Mouse (Mus musculus) megakaryocyte progenitor cell, adult 5-6 weeks (primary cell): ENCODE results near the gene Slc52a3. TPM values are rescaled to one million over a fixed set of nuclear protein-coding genes. Genes with fewer than 3 reads are reported as not detected.
"Not testable (repeated sequence)": the region's sequence is repeated elsewhere in the genome, so short reads cannot be mapped to it uniquely, and the experiment has no call there.

Experiments
- ATAC-seq: replicated peaks from 2 replicates; pipeline ENCODE4 v1.8.0; 2016; ENCODE audit warnings: mild to moderate bottlenecking, moderate TSS enrichment, inconsistent platforms; ENCODE audit not compliant: poor library complexity
- total RNA-seq, 2 experiments: library from RNA; stranded (forward) in 1 of 2; stranded (reverse) in 1 of 2; fragments of 157-497, 149-512 nt in 1 of 2; fragments of 200-1000 nt in 1 of 2; gene quantifications; 2 replicates each; pipeline versions ENCODE4 v1.2.3 to v1.2.4; 2015 to 2017

Gene Slc52a3
- total RNA-seq, 2 experiments from 2014 or later = 0.12 to 0.22 TPM

DNA sequence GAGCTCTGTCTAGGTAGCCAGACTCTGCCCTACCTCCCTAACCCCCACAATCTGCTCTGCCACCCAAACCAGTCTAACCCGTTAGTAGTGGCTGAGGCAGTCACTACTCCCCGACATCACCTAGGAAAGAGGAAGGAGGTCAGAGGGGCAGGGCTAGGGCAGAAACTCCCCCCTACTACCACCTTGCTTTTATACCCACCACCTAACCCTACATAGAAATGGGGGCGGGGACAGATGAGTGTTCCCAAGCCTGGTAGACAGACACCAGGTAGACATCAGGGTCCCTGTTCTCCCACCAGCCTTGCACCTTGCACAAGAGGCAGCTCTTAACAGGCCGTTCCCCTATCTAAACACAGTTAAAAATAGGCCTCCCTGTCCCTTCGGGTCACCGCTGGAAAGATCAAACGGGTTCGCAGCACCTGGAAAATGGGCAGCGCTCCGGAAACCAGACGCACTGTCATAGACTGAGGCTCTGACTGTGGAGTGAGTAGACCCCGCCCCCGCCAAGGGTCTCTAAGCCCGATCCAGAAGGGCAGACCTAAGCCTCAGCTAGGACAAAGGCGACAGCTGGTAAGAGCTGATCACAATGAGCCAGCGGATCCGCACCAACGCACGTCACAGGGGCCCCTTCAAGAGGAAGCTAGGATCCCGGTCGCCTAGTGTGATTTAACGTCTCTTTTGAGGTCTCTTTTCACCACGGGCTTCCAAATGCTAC is 23.3 kb upstream of the Slc52a3 start:
- ATAC-seq = peak; percentile 47

DNA sequence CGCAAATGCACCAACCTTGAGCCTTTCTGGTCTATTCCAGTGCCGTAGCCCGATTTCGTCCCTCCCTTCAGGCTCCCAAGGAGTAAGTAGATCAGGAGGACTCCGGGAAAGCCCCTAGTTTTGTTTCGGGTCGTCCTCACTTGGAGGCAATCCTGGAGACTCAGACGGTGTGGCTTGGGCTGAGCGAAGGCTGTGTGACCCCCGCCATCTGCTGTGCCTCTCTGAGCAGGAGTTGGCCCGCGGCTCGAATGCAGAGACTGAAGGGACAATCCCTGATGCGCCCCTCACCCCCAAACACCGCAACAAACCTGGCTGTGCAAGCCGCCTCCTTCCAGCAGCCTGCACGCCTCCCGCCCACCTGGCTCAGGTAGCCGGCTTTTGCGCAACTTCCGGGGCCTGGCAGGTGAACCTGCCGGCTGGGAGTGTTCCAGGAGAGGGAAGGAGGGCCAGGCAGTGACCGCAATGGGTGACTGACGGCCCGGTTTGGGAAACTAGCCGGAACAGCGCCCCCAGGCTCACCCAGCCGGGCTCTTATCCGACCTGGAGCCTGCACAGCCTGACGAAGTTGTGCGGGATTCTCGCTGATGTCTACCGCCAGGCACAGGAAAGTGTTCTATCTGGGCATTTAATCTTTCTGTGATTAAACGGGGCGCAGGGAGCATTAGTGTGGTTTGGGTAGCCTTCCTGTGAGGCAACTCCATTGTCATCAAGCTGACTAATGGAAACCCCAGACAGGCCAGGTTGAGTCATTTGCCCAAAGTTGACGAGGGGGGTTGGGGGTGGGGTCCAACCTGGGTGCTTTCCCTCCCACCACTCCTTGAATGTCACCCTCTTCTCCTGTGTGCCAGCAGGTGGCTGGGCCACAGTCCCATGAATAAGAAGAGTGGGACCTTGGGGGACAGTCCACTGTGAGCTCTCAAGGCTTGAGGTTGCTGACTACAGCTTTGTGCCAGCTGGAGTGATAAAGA is 22.4 kb upstream of the Slc52a3 start:
- ATAC-seq = peak; percentile 36

DNA sequence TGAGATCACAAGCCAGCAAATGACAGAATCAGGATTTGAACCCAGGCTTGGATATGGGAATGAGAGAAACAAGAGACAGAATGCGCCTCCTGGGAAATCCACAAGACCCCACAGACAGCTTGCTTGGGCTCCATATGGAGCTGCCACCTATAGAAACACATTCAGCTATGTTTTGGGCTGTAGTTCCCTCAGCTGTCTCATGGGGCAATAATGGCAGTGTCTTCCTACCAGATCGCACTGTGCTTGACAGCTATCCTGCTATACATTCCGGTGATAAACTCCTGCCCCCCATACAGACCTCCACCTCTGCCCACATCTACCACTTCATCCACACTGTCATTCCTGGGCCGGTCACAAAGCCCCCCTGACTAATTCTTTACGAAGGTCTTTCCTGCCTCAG is 21.0 kb upstream of the Slc52a3 start:
- no peak for ATAC-seq

DNA sequence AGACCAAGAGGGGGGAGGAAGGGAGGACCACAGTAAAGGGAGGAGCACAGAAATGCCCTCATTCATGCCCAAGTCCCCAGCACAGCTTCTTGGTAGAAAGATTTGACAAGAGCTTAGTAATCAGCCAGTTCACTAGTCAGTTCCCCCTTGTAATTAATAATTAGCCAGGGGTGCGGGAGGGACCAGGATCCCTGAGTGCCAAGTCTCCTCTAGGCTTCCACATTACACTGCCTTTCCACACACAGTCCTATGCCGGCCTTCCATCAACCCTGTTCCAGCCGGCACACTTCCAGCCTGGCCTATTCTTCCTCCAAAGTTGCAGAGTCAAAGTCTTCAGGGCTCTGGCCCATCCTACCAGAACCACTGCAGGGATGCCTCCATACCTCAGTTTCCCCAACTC is 20.2 kb upstream of the Slc52a3 start:
- ATAC-seq = no peak

DNA sequence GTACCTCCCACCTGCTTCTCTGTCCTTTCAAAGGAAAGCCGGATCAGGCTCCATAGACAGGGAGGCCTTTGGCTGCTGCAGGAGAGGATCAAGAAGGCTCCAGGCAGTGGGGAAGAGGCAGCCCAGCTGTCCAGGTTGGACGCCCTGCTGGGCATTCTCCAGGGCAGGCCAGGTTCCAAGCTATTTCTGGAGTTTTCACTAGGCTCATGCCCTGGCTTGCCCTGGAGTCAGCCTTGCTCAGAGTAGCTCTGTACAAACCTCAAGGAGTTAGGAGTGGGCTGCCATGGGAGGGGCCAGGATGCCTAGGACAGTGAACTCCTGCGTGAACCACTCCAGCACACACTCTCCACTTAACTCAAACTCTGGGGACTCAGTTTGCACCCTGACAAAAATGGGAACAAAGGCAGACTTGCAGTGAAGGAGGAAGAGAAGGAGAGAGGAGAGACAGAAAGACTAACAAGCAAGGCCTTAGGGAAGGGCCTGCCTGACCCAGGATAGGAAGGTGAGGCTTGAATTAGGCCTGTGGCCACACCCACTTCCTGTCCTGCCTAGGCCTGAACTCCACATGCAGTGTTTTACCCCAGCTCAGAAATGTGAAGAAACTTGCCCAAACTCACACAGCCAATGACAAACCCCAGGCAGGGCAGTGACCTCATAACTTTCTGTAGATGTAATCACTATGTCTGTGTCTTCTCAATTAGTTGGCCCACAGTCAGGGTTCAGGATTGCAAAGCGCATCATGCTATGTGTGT is 18.4 kb upstream of the Slc52a3 start:
- ATAC-seq = peak; percentile 7; the same call in 1 of the 2 replicates

DNA sequence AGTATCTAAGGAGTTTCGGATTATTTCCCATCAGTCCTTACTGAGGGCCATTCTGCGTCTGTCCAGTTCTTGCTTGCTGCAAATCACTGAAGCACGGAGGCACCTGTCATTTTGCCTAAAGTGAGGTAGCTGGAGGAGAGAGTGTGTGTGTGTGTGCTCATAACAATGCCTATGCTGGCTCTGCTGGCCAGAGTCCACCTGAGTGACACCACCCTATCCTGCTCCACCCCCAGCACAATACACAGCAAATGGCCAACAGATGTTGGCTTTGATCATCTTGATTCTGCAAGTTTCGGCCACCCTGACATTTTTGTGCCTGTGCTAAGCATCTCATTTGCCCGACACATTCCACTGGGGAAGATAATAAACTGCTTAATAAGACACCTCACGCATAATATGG is 17.8 kb upstream of the Slc52a3 start:
- ATAC-seq = no peak

DNA sequence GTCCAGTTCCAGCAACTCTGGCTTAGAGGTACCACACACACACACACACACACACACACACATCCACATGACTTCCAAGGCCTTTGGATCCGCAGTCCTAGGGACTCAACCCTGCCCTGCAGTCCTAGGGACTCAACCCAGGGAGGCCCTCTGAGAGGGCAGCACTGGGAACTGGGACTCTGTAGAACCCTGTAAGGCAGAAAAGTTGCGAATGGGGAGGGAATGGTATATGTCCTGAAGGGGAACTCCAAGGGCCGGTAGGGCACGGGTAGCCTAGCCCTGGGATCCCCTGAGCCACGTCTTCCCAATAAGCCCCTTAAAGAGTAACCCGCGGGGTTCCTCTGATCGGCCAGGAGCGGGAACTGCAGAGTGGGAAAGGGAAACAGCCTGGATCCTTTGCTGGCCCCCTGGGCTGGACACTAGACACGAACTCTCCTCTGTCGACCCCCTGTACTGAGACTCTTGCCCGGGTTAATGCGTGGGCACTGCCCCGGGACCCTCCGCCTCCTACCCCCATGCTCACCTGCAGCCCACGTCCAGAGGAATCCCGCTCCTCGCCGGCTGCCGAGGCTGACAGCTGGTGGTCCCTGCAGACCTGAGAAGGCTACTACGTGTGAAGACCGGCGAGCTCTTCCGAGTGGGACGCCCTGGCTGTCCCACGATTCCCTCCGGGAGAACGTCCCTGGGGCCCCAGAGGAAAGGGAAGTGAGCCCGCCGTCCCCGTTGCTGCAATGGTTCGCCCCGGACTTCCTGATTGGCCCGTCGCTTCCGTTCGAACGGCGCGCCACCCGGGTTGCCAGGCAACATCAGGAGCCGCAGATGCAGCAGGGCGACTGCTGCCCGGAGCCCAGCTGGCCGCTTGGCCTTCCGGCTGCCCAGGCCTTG is 16.6 kb upstream of the Slc52a3 start, which contains the start of gene Fam110a:
TSS of gene Fam110a (minus strand) at position 750 of the 885 bp plus-strand sequence.
- peak; percentile 91 for ATAC-seq

DNA sequence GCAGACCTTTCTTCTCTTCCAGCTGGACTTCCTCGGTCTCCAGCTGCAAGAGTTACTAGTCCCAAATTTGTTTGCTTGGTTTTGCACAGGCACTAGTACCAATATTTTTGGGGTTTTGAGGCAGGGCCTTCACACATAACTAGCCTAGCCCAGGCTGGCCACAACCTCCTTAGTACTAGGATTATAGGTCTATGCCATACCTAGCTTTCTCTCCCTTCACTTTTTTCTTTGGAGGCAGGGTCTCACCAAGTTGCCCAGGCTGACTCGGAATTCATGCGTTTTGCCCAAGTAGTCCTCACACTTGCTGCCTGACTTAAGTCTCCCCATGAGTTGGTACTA is 16.0 kb upstream of the Slc52a3 start:
- no peak for ATAC-seq

DNA sequence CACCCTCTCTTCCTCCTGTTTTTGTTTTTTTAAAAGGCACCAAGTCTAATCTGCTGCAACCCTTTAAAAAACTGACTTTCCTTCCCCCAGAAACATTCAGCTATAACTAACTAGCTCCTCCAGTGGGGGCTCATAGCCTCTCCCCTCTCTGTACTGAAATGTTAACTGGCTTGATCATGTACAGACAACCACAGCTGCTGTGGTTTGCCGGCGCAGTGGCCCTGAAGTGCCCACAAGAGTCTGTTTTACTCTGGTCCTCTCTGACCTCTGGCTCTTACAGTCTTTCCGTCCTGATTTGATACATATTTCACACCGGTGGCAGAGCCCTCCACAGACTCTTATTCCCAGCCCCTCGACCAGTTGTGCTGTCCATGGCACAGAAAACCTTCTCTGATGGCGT is 15.0 kb upstream of the Slc52a3 start:
- ATAC-seq = no peak

DNA sequence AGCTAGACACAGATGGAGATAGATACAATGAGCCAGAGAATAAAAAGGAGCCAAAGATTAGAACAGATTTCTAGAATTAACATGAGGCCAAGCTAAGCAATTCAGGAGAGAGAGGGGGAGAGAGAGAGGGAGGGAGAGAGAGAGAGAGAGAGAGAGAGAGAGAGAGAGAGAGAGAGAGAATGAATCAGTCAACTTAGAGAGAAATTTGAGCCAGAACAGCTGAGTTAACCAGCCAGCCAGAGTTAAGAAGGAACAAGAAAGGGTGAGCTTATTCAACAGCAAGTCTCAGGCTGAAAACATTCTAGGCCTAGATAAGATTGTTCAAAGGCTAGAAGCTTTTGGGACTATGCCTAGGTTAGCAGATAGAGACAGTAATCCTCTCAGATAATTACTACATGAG is 13.8 kb upstream of the Slc52a3 start:
- no peak for ATAC-seq

DNA sequence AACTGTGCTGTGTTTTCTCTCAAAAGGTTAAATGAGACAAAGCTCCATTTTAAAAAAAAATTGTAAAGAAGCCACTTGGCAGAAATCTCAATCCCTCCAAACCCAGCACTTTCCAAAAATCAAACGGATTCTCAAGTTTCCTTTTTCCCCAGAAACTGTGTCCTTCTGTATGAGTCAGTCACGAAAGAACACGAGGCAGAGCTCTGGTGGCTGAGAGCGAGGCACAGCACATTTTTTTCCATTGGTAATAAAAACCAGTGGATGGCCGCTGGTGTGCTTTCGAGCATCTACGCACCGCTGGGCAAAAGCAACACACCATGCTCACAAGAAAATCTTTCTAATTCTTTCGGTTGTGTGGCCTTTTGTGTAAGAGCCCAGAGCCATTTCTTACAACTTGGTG is 12.3 kb upstream of the Slc52a3 start:
- no peak for ATAC-seq

DNA sequence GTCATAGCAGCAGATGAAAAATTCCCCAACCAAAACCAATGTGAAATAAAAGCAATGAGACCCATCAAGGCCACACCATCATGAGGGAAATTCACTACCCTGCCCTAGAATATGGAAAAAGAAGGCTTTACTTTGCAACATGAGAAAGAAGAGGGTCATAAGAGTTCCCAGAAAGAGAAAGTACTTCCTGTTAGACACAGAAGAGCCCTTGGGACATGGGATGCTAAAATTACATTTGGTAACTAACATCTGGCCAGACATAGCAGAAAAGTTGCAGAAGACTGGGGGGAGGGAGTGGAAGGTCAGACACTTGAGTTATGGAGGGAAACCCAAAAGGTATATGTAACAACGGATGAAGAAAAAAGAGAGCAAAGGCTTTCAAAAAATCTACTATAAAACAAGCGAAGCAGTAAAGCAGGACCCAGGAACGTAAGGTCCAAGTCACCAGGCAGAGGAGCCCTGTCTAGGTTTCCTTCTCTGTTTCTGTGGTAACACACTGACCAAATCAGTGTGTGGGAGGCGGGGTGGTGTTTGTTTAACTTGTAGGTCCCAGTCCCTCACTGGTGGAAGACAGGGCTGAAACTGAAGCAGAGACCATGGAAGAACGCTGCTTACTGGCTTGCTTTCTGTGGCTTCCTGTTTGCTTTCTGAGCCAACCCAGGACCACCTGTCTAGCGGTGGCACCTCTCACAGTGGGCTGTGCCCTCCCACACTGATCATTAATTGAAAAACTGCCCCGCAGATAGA is 10.7 kb upstream of the Slc52a3 start:
- peak; percentile 43; the same call in 1 of the 2 replicates for ATAC-seq

DNA sequence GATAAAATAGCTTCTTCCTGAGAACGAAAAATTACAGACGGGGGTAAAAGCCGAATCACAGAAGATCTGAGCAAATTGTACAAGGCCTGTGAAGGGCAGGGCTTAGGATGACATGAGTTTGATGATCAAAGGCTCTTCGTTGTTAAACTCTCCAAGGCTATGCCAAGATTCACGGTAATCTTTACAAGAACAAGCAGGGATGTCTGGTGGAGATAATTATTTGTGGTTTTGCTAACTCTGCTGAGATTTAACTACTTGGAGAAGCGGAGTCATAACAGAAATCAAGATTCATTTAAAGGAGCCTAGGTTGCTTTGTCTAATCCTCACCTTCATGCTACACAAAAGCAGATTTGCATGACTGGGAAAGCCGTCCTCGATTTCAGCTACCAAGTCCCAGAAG is 9.4 kb upstream of the Slc52a3 start:
- no peak for ATAC-seq

DNA sequence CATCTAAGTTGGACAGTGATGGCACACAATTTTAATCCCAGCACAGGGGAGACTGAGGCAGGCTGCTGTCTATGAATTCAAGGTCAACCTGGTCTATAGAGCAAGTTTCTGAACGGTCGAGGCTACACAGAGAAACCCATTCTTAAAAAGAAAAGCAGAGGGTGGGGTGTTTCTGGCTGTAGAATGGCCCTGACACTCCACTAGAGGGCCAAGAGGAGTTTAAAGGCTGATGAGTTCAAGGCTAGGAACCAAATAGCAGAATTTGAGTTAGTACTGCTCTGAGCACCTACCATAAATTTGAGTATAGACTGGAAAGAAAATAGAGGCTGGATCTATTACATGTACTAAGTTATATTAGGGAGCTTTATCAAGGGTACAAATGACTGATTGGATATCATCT is 7.3 kb upstream of the Slc52a3 start:
- ATAC-seq = 0 out of 2 replicates have a peak, but pooled peaks have one; percentile 30

DNA sequence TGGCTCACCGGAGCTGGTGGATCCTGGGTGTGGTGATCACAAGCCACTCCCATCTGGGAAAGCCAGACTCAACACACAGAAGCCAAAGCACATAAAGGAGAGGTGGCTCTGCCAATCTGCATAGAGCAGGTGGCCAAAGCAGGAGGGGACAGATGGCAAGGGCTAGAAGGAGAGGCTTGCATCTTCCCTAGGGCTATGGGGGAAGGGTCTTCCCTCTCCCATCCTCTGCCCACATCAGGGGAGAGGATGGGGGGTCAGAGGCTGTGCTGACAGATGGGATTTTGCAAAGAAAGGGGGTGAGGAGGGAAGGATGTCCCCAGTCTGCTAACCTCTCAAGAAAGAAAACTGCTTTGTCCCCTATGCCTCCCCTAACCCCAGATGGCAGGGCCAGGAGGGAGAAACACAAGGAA is 5.3 kb upstream of the Slc52a3 start:
- no peak for ATAC-seq

DNA sequence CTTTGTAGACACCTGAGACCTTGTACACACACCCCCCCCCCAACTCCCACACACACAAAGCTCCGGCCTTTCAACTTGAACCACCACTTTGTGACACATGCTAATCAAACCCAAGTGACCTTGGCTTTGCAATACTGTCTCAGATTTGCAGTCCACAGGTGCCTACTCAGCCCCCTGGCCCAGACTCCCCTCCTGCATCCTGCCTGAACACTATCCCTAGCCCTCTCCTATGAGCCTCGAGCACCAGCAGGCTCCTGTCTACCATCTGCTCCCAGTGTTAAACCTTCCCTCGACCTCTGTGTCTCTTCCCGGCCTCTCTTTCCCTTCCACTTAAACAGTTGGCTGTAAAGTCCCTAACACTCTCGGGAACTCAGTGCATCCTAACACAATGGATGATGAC is 4.9 kb upstream of the Slc52a3 start:
- no peak for ATAC-seq

DNA sequence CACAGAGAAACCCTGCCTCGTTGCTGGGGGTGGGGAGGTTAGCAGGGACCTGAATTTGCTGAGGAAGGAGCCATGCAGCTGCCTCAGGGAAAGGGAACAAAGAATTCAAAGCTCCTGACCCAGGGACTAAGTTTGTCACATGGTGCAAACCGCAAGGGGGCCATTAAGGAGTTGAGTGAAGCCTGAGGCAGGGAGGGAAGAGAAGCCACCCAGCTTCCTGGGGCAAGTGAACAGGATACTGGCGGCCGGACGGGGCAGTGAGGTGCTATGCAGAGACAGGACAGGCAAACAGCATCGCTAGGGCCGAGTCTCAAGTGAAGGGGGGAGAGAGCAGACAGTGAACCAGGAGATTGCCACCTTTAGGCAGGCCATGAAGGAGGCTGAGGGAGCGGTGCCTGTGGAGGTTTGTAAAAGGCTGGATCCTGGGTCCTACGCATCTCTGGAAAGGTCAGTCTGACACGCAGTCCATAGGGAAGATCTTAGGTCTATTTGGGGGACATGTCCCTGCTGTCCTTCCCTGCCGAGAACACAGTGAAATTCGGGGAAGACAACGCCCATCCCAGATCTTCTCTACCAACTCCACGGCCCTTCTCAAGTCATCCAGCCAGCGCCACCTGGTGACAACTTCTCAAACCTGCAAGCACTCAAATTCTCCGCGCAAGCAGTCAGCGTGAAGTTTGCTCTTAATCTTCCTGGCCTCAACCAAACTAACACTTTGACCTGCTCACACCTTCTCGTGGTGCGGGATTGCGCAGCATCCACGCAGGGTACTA is 1.8 kb upstream of the Slc52a3 start:
- peak; percentile 67 for ATAC-seq

DNA sequence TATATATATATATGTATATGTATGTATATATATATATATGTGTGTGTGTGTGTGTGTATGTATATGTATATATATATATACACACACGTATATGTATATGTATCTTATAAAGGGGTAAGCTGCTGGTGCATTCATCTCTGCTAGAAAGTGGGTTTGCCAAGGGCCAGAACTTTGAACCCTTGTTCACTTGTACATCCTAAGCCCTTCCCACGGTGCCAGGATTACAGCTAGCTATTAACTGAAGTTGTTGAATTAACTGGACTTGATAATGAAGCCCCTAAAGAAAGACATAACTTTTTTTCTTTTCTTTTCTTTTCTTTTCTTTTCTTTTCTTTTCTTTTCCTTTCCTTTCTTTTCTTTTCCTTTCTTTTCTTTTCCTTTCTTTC is 872 bp downstream of the Slc52a3 start:
- ATAC-seq = not testable (repeated sequence)
